Mouse (Mus musculus): ENCODE results near the gene Pip4k2b. TPM values are rescaled to one million over a fixed set of nuclear protein-coding genes. Genes with fewer than 3 reads are reported as not detected.

The Pip4k2b gene
- polyA plus RNA-seq, 1 experiment = 28.3 TPM

- no peaks in the 10 kb centered on the region for H3K27me3 ChIP-seq (ENCODE audit: control insufficient read depth, insufficient read depth, insufficient read length)
- H3K79me2 ChIP-seq (ENCODE audit: control insufficient read depth, insufficient read depth) = peaks cover 27% of the 10 kb centered on the region
- no peak overlapping the region for H3K4me3 ChIP-seq (ENCODE audit: insufficient read depth, poor library complexity, severe bottlenecking)
- TF ChIP-seq MYOD1 (IDR thresholded peaks at IDR 0.05; ENCODE audit: control insufficient read depth, insufficient read length, low read depth) (no peak), MYOG (IDR thresholded peaks at IDR 0.05; ENCODE audit: control insufficient read depth, extremely low read depth, insufficient read length) (no peak), CEBPB (IDR thresholded peaks at IDR 0.05; ENCODE audit: low read depth) (no peak), FOSL1 (IDR thresholded peaks at IDR 0.05; ENCODE audit: insufficient read depth, low read length, poor library complexity, severe bottlenecking) (no peak), CTCF (IDR thresholded peaks at IDR 0.05; ENCODE audit: control insufficient read depth, insufficient read depth, insufficient read length) (no peak), USF1 (IDR thresholded peaks at IDR 0.05; ENCODE audit: low read depth) (no peak), MAX (IDR thresholded peaks at IDR 0.05) (no peak)
- peaks cover 41% of the 10 kb centered on the region for H3K36me3 ChIP-seq (ENCODE audit: control insufficient read depth, insufficient read depth)
- H3K79me3 ChIP-seq (ENCODE audit: low read depth) = peaks cover 7% of the 10 kb centered on the region
- H3ac ChIP-seq (ENCODE audit: control insufficient read depth, insufficient read length, low read depth) = no peak overlapping the region
Observed at GRCm38 (mm10) chr11:97684063-97684680, 60.3 kb downstream of the Pip4k2b start.

DNA sequence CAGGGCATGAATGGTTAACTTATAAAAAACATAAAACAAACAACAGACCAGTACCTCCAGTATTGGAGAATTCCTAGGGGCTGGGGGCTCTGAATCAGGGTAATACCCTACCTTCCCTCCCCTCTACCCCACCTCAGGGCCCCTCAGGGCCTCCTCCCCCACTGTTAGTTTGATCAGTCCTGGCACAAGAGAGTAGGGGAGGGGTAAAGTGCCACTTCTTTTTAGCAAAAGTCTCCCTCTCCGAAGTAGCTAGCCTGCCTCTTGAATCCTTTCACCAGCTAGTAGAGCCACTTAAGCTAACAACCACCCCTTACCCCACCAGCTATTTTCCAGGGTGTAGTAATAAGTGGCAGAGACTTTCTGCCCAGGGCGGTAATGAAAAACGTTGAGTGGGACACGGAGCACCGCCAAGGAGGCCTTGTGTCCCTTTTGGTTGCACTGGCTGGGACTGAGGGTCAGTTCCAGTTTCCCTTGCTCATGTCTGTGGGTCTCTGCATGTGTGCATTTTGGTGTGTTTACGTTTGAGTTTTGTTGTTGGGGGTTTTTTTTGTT lies 61.9 kb downstream of the Pip4k2b start:
- Histone ChIP-seq H3K4me3 (ENCODE audit: insufficient read depth, poor library complexity, severe bottlenecking) (no peak overlapping the region), H3ac (ENCODE audit: control insufficient read depth, insufficient read length, low read depth) (no peak overlapping the region), H3K36me3 (ENCODE audit: control insufficient read depth, insufficient read depth) (peaks cover 32% of the 10 kb centered on the region), H3K27me3 (ENCODE audit: control insufficient read depth, insufficient read depth, insufficient read length) (no peaks in the 10 kb centered on the region), H3K79me2 (ENCODE audit: control insufficient read depth, insufficient read depth) (peaks cover 16% of the 10 kb centered on the region), H3K79me3 (ENCODE audit: low read depth) (peaks cover 4% of the 10 kb centered on the region)
- TF ChIP-seq CTCF (IDR thresholded peaks at IDR 0.05; ENCODE audit: control insufficient read depth, insufficient read depth, insufficient read length) = no peak
- TF ChIP-seq MAX (IDR thresholded peaks at IDR 0.05) = no peak
- no peak for TF ChIP-seq USF1 (IDR thresholded peaks at IDR 0.05; ENCODE audit: low read depth)

- H3ac ChIP-seq (ENCODE audit: control insufficient read depth, insufficient read length, low read depth) = no peak overlapping the region
- H3K36me3 ChIP-seq (ENCODE audit: control insufficient read depth, insufficient read depth) = peaks cover 38% of the 10 kb centered on the region
- no peaks in the 10 kb centered on the region for H3K79me2 ChIP-seq (ENCODE audit: control insufficient read depth, insufficient read depth)
- TF ChIP-seq MYOD1 (IDR thresholded peaks at IDR 0.05; ENCODE audit: control insufficient read depth, insufficient read length, low read depth) = no peak
- TF ChIP-seq CEBPB (IDR thresholded peaks at IDR 0.05; ENCODE audit: low read depth) = no peak
- no peak for TF ChIP-seq FOSL1 (IDR thresholded peaks at IDR 0.05; ENCODE audit: insufficient read depth, low read length, poor library complexity, severe bottlenecking)
- TF ChIP-seq USF1 (IDR thresholded peaks at IDR 0.05; ENCODE audit: low read depth) = no peak
- TF ChIP-seq MAX (IDR thresholded peaks at IDR 0.05) = no peak
- no peak for TF ChIP-seq MYOG (IDR thresholded peaks at IDR 0.05; ENCODE audit: control insufficient read depth, extremely low read depth, insufficient read length)
- no peak for TF ChIP-seq CTCF (IDR thresholded peaks at IDR 0.05; ENCODE audit: control insufficient read depth, insufficient read depth, insufficient read length)
- no peak overlapping the region for H3K4me3 ChIP-seq (ENCODE audit: insufficient read depth, poor library complexity, severe bottlenecking)
- no peaks in the 10 kb centered on the region for H3K27me3 ChIP-seq (ENCODE audit: control insufficient read depth, insufficient read depth, insufficient read length)
- no peaks in the 10 kb centered on the region for H3K79me3 ChIP-seq (ENCODE audit: low read depth)
Observed at GRCm38 (mm10) chr11:97680430-97680829, 64.1 kb downstream of the Pip4k2b start.

GRCm38 (mm10) chr11:97678301-97678700 lies 66.2 kb downstream of the Pip4k2b start:
- Histone ChIP-seq H3K27me3 (ENCODE audit: control insufficient read depth, insufficient read depth, insufficient read length) (no peaks in the 10 kb centered on the region), H3K79me2 (ENCODE audit: control insufficient read depth, insufficient read depth) (no peaks in the 10 kb centered on the region), H3K36me3 (ENCODE audit: control insufficient read depth, insufficient read depth) (peaks cover 51% of the 10 kb centered on the region), H3ac (ENCODE audit: control insufficient read depth, insufficient read length, low read depth) (no peak overlapping the region), H3K79me3 (ENCODE audit: low read depth) (no peaks in the 10 kb centered on the region), H3K4me3 (ENCODE audit: insufficient read depth, poor library complexity, severe bottlenecking) (no peak overlapping the region)
- TF ChIP-seq MYOG (IDR thresholded peaks at IDR 0.05; ENCODE audit: control insufficient read depth, extremely low read depth, insufficient read length) (no peak), USF1 (IDR thresholded peaks at IDR 0.05; ENCODE audit: low read depth) (no peak), CTCF (IDR thresholded peaks at IDR 0.05; ENCODE audit: control insufficient read depth, insufficient read depth, insufficient read length) (no peak), MYOD1 (IDR thresholded peaks at IDR 0.05; ENCODE audit: control insufficient read depth, insufficient read length, low read depth) (no peak), MAX (IDR thresholded peaks at IDR 0.05) (no peak), CEBPB (IDR thresholded peaks at IDR 0.05; ENCODE audit: low read depth) (no peak), FOSL1 (IDR thresholded peaks at IDR 0.05; ENCODE audit: insufficient read depth, low read length, poor library complexity, severe bottlenecking) (no peak)

GRCm38 (mm10) chr11:97677842-97678241 lies 66.7 kb downstream of the Pip4k2b start:
- no peak overlapping the region for H3ac ChIP-seq (ENCODE audit: control insufficient read depth, insufficient read length, low read depth)
- H3K27me3 ChIP-seq (ENCODE audit: control insufficient read depth, insufficient read depth, insufficient read length) = no peaks in the 10 kb centered on the region
- peaks cover 55% of the 10 kb centered on the region for H3K36me3 ChIP-seq (ENCODE audit: control insufficient read depth, insufficient read depth)
- no peak for TF ChIP-seq USF1 (IDR thresholded peaks at IDR 0.05; ENCODE audit: low read depth)
- TF ChIP-seq CTCF (IDR thresholded peaks at IDR 0.05; ENCODE audit: control insufficient read depth, insufficient read depth, insufficient read length) = no peak
- no peak for TF ChIP-seq MAX (IDR thresholded peaks at IDR 0.05)
- no peak for TF ChIP-seq MYOD1 (IDR thresholded peaks at IDR 0.05; ENCODE audit: control insufficient read depth, insufficient read length, low read depth)
- TF ChIP-seq FOSL1 (IDR thresholded peaks at IDR 0.05; ENCODE audit: insufficient read depth, low read length, poor library complexity, severe bottlenecking) = no peak
- no peak for TF ChIP-seq CEBPB (IDR thresholded peaks at IDR 0.05; ENCODE audit: low read depth)
- TF ChIP-seq MYOG (IDR thresholded peaks at IDR 0.05; ENCODE audit: control insufficient read depth, extremely low read depth, insufficient read length) = no peak
- H3K79me2 ChIP-seq (ENCODE audit: control insufficient read depth, insufficient read depth) = no peaks in the 10 kb centered on the region
- no peak overlapping the region for H3K4me3 ChIP-seq (ENCODE audit: insufficient read depth, poor library complexity, severe bottlenecking)
- H3K79me3 ChIP-seq (ENCODE audit: low read depth) = no peaks in the 10 kb centered on the region

Measured in C2C12 (cell line).